Mouse (Mus musculus) midbrain, embryonic 11.5 days (tissue): Measurements from ENCODE around the gene Rab35. TPM values are rescaled to one million over a fixed set of nuclear protein-coding genes. Genes with fewer than 3 reads are reported as not detected.

Experiments
- ATAC-seq: fragments of 200-750 bp; cut with Nextera tagmentation; 2 replicates; pipeline ENCODE4 v1.8.0; 2017; ENCODE audit warnings: moderate TSS enrichment, moderate library complexity; ENCODE audit not compliant: low FRiP score
- DNase-seq: peaks from one replicate; pipeline ENCODE4 v3.0.0; 2015; ENCODE audit warnings: low spot score; ENCODE audit errors: missing footprints
- H3K27ac ChIP-seq: fragments of 300-500 bp; sonication (generic); 2 replicates; pipeline ENCODE4 v1.5.1; 2014; ENCODE audit warnings: low read depth, low read length
- H3K27me3 ChIP-seq: fragments of 300-500 bp; sonication (generic); 2 replicates; pipeline ENCODE4 v1.6.1; 2014; ENCODE audit warnings: mild to moderate bottlenecking, low read length, moderate library complexity, mixed read lengths; ENCODE audit not compliant: control insufficient read depth, insufficient read depth
- H3K36me3 ChIP-seq: fragments of 300-500 bp; sonication (generic); 2 replicates; pipeline ENCODE4 v1.6.1; 2014; ENCODE audit warnings: mild to moderate bottlenecking, low read length, moderate library complexity, mixed read lengths; ENCODE audit not compliant: control insufficient read depth, insufficient read depth
- H3K4me1 ChIP-seq: fragments of 300-500 bp; sonication (generic); 2 replicates; pipeline ENCODE4 v1.6.1; 2014; ENCODE audit warnings: low read length; ENCODE audit not compliant: control insufficient read depth, insufficient read depth
- H3K4me2 ChIP-seq: fragments of 300-500 bp; sonication (generic); 2 replicates; pipeline ENCODE4 v1.6.1; 2014; ENCODE audit warnings: mild to moderate bottlenecking, moderate library complexity
- H3K4me3 ChIP-seq: fragments of 300-500 bp; sonication (generic); 2 replicates; pipeline ENCODE4 v1.5.1; 2014; ENCODE audit warnings: low read depth, low read length
- H3K9ac ChIP-seq: fragments of 300-500 bp; sonication (generic); 2 replicates; pipeline ENCODE4 v1.6.1; 2014; ENCODE audit warnings: low read length
- H3K9me3 ChIP-seq: fragments of 300-500 bp; sonication (generic); 2 replicates; pipeline ENCODE4 v1.6.1; 2016; ENCODE audit warnings: low read length; ENCODE audit not compliant: control insufficient read depth
- WGBS: fragments of 180-500 bp; shearing (Covaris S2); extraction: QIAGEN DNeasy Blood & Tissue Kit; methylation state at CpG from one replicate; pipeline ENCODE4 v1.1.7; 2014; 5-methylcytosine and 5-hydroxymethylcytosine counted together
- polyA plus RNA-seq: library from polyadenylated mRNA; unstranded; fragments of >200 nt; fragmentation: Nextera tagmentation; extraction: Ambion mirVana; gene quantifications from 2 replicates; pipeline ENCODE4 v1.2.1, GENCODE M21; 2014

Rab35 gene
- polyA plus RNA-seq, 1 experiment from 2014 or later, result 19.6 TPM

GRCm38 (mm10) chr5:115653776-115654175 lies 22.1 kb downstream of the Rab35 start:
- Histone ChIP-seq H3K27ac (no peak overlapping the region), H3K36me3 (no peaks in the 10 kb centered on the region), H3K4me1 (peaks cover 8% of the 10 kb centered on the region), H3K4me2 (no peak overlapping the region), H3K9me3 (no peaks in the 10 kb centered on the region), H3K4me3 (no peak overlapping the region), H3K9ac (no peak overlapping the region), H3K27me3 (no peaks in the 10 kb centered on the region)
- DNase-seq (no peak), ATAC-seq (no peak)
- WGBS, result 90% methylated on average over 12 of the region's 12 CpGs

GRCm38 (mm10) chr5:115656677-115657076 lies 25.0 kb downstream of the Rab35 start:
- Histone ChIP-seq H3K36me3 (no peaks in the 10 kb centered on the region), H3K27me3 (no peaks in the 10 kb centered on the region), H3K27ac (no peak overlapping the region), H3K9ac (no peak overlapping the region), H3K9me3 (no peaks in the 10 kb centered on the region), H3K4me3 (no peak overlapping the region), H3K4me1 (peaks cover 8% of the 10 kb centered on the region), H3K4me2 (no peak overlapping the region)
- DNase-seq, result no peak
- no peak for ATAC-seq
- WGBS, result 83% methylated on average over 6 of the region's 6 CpGs

GRCm38 (mm10) chr5:115657234-115657633 lies 25.5 kb downstream of the Rab35 start:
- ATAC-seq (no peak), DNase-seq (no peak)
- H3K27ac ChIP-seq, result no peak overlapping the region
- H3K9me3 ChIP-seq, result no peaks in the 10 kb centered on the region
- H3K36me3 ChIP-seq, result no peaks in the 10 kb centered on the region
- H3K9ac ChIP-seq, result no peak overlapping the region
- H3K4me1 ChIP-seq, result peaks cover 4% of the 10 kb centered on the region
- no peaks in the 10 kb centered on the region for H3K27me3 ChIP-seq
- H3K4me2 ChIP-seq, result no peak overlapping the region
- no peak overlapping the region for H3K4me3 ChIP-seq
- WGBS, result 84% methylated on average over 1 of the region's 1 CpGs

- Histone ChIP-seq H3K9ac (no peak overlapping the region), H3K27me3 (no peaks in the 10 kb centered on the region), H3K9me3 (no peaks in the 10 kb centered on the region), H3K4me3 (no peak overlapping the region), H3K27ac (no peak overlapping the region), H3K4me1 (no peaks in the 10 kb centered on the region), H3K36me3 (no peaks in the 10 kb centered on the region), H3K4me2 (no peak overlapping the region)
- WGBS, result 86% methylated on average over 6 of the region's 6 CpGs
- DNase-seq, result no peak
- ATAC-seq, result no peak
Measured at GRCm38 (mm10) chr5:115658352-115658751, 26.6 kb downstream of the Rab35 start.

- DNase-seq (no peak), ATAC-seq (no peak)
- H3K4me3 ChIP-seq, result no peak overlapping the region
- no peaks in the 10 kb centered on the region for H3K36me3 ChIP-seq
- no peaks in the 10 kb centered on the region for H3K27me3 ChIP-seq
- peaks cover 3% of the 10 kb centered on the region for H3K4me1 ChIP-seq
- no peak overlapping the region for H3K27ac ChIP-seq
- no peaks in the 10 kb centered on the region for H3K9me3 ChIP-seq
- 85% methylated on average over 22 of the region's 22 CpGs for WGBS
- no peak overlapping the region for H3K9ac ChIP-seq
- no peak overlapping the region for H3K4me2 ChIP-seq
Measured at GRCm38 (mm10) chr5:115662658-115663057, 30.9 kb downstream of the Rab35 start.

GRCm38 (mm10) chr5:115666366-115667065 lies 34.8 kb downstream of the Rab35 start:
- Histone ChIP-seq H3K9ac (no peak overlapping the region), H3K27ac (no peak overlapping the region), H3K4me1 (peaks cover 11% of the 10 kb centered on the region), H3K9me3 (no peaks in the 10 kb centered on the region), H3K27me3 (no peaks in the 10 kb centered on the region), H3K4me3 (no peak overlapping the region), H3K36me3 (no peaks in the 10 kb centered on the region), H3K4me2 (no peak overlapping the region)
- DNase-seq (no peak), ATAC-seq (no peak)
- 72% methylated on average over 8 of the region's 8 CpGs for WGBS

- no peak for DNase-seq
- no peak for ATAC-seq
- Histone ChIP-seq H3K27me3 (no peaks in the 10 kb centered on the region), H3K9me3 (no peaks in the 10 kb centered on the region), H3K4me3 (no peak overlapping the region), H3K4me1 (peaks cover 11% of the 10 kb centered on the region), H3K27ac (no peak overlapping the region), H3K36me3 (no peaks in the 10 kb centered on the region), H3K9ac (no peak overlapping the region), H3K4me2 (no peak overlapping the region)
- WGBS, result 61% methylated on average over 8 of the region's 8 CpGs
Measured at GRCm38 (mm10) chr5:115667210-115667609, 35.5 kb downstream of the Rab35 start.

GRCm38 (mm10) chr5:115667894-115668293 lies 36.2 kb downstream of the Rab35 start:
- Histone ChIP-seq H3K9me3 (no peaks in the 10 kb centered on the region), H3K4me3 (no peak overlapping the region), H3K9ac (no peak overlapping the region), H3K4me2 (no peak overlapping the region), H3K27me3 (no peaks in the 10 kb centered on the region), H3K36me3 (no peaks in the 10 kb centered on the region), H3K4me1 (peaks cover 11% of the 10 kb centered on the region), H3K27ac (no peak overlapping the region)
- WGBS, result 1% methylated on average over 7 of the region's 7 CpGs
- DNase-seq, result no peak
- no peak for ATAC-seq

- Histone ChIP-seq H3K27me3 (no peaks in the 10 kb centered on the region), H3K27ac (no peak overlapping the region), H3K4me1 (peaks cover 11% of the 10 kb centered on the region), H3K4me3 (no peak overlapping the region), H3K9me3 (no peaks in the 10 kb centered on the region), H3K4me2 (no peak overlapping the region), H3K36me3 (no peaks in the 10 kb centered on the region), H3K9ac (no peak overlapping the region)
- ATAC-seq (no peak), DNase-seq (no peak)
- WGBS, result 77% methylated on average over 12 of the region's 12 CpGs
Measured at GRCm38 (mm10) chr5:115668986-115669385, 37.3 kb downstream of the Rab35 start.
